In the genomic region with DNA sequence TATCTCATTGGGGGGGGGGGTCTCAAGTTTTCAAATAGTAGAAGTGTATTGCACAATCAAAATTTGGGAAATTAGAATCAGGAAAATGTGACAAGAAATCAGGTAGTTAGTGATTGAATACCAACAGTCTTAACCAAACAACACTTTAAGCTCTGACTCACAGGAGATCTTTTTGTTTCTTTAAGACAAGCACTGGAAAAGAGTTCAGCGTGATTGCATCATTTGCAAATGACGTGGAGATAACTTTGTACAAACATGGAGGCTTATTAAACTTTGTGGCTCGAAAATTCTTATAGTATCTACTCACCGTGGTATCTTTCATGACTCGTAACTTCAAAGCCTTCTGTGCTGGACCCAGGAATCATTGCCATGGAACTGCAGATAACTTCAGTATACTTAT, we compare ENCODE assay signal across 31 mouse cellular contexts. TPM values are rescaled to one million over a fixed set of nuclear protein-coding genes. Genes with fewer than 3 reads are reported as not detected.
DNase-seq lines count a peak whose midpoint lies in the region; TF ChIP-seq lines count a peak whose summit lies in the region.
"Had no signal": no experiment of that assay in that cellular context is flagged by ENCODE, and none has a peak within 500 bp of the region (broad histone marks: within the 10 kb centered on the region; RNA-seq: fewer than 3 reads in every experiment).

No protein-coding gene starts in this region.

- no peak overlapping the region for H3K4me3 ChIP-seq in lung, adult 2 months (replicated peaks; ENCODE audit: extremely low read depth, low read depth, low read length)
- no peak overlapping the region for H3K4me3 ChIP-seq in embryonic fibroblast, embryonic 13.5 days (ENCODE audit: insufficient read depth, low read length)
- H3K4me3 ChIP-seq: embryonic facial prominence, embryonic 10.5 days; embryonic facial prominence, embryonic 13.5 days; forebrain, embryonic 10.5 days; forebrain, embryonic 13.5 days; gastrocnemius, adult 2 months; heart, embryonic 12.5 days; heart, embryonic 15.5 days; hindbrain, embryonic 10.5 days; hindbrain, embryonic 13.5 days; intestine, embryonic 15.5 days had no signal

- no peak for TF ChIP-seq POLR2A in lung, adult 2 months (IDR thresholded peaks at IDR 0.05; ENCODE audit: borderline replicate concordance, extremely low read depth, low read depth, low read length)
- no peak for TF ChIP-seq POLR2A in embryonic fibroblast, embryonic 13.5 days (IDR thresholded peaks at IDR 0.05; ENCODE audit: low read depth, low read length)

- H3K4me1 ChIP-seq in lung, adult 2 months (ENCODE audit: control insufficient read depth, insufficient read depth, low read length), result no peaks in the 10 kb centered on the region
- H3K4me1 ChIP-seq in embryonic fibroblast, embryonic 13.5 days (ENCODE audit: control insufficient read depth, insufficient read depth, low read length), result no peaks in the 10 kb centered on the region
- H3K4me1 ChIP-seq: embryonic facial prominence, embryonic 10.5 days; embryonic facial prominence, embryonic 13.5 days; forebrain, embryonic 10.5 days; forebrain, embryonic 13.5 days; heart, embryonic 12.5 days; heart, embryonic 15.5 days; hindbrain, embryonic 10.5 days; hindbrain, embryonic 13.5 days; intestine, embryonic 15.5 days had no signal

- 71% methylated on average over 5 of the region's 5 CpGs for WGBS in lung, adult 2 months

- TF ChIP-seq CTCF in lung, adult 2 months (IDR thresholded peaks at IDR 0.05; ENCODE audit: insufficient read depth, low read length), result no peak
- no peak for TF ChIP-seq CTCF in embryonic fibroblast, embryonic 13.5 days (IDR thresholded peaks at IDR 0.05; ENCODE audit: borderline replicate concordance, insufficient read depth, low read length)

- peak; percentile 47 for DNase-seq in lung, postnatal 36 days
- DNase-seq in lung, adult 2 months, result no peak
- DNase-seq in NIH3T3 (ENCODE audit: low read depth), result peak; percentile 69
- no peak for DNase-seq in kidney, postnatal 4 days
- no peak for DNase-seq in adrenal gland, adult 18-20 months (ENCODE audit: low spot score in 2 of 2)
- no peak for DNase-seq in ovary, adult 18-20 months (ENCODE audit: low spot score)
- DNase-seq: adrenal gland, adult 8-10 months; adrenal gland, postnatal 25 days; cerebellum, adult 11-12 months; cerebellum, adult 8-10 months; cerebellum, postnatal 10 days; cerebellum, postnatal 36 days; embryo, embryonic 11 days; gastrocnemius, adult 2 months; gastrocnemius, postnatal 25 days; heart, adult 18-20 months; heart, postnatal 10 days; heart, postnatal 36 days had no signal

- peak overlapping the region; percentile 57 for H3K27ac ChIP-seq in embryonic fibroblast, embryonic 13.5 days (ENCODE audit: insufficient read depth, low read length)
- H3K27ac ChIP-seq: embryonic facial prominence, embryonic 10.5 days; embryonic facial prominence, embryonic 13.5 days; forebrain, embryonic 10.5 days; forebrain, embryonic 13.5 days; gastrocnemius, adult 2 months; heart, embryonic 15.5 days; hindbrain, embryonic 10.5 days; hindbrain, embryonic 13.5 days; intestine, embryonic 15.5 days had no signal

RNA-seq across cellular contexts. Expression of a gene that starts 7.6 kb away (rescaled TPM):
- 1.5 and 2.1 TPM in 2 replicates for polyA plus RNA-seq in lung, adult 2 months (2012; rRNA removed)
- 8.2 TPM in 2 replicates for polyA plus RNA-seq in embryonic fibroblast, embryonic 13.5 days (2011; ENCODE audit: insufficient read length, low read depth, missing spikeins)
- 1 to 10 TPM; 1.6 to 2.1 TPM for total RNA-seq in adrenal gland, adult 18-20 months (2021)
- polyA plus RNA-seq: G1E had no signal

RNA-seq across cellular contexts. Expression of a gene that starts 41.1 kb away (rescaled TPM):
- polyA plus RNA-seq in lung, adult 2 months (2012; rRNA removed), result 29.5 and 52.0 TPM in 2 replicates
- 238 and 265 TPM in 2 replicates for polyA plus RNA-seq in embryonic fibroblast, embryonic 13.5 days (2011; ENCODE audit: insufficient read length, low read depth, missing spikeins)
- total RNA-seq in adrenal gland, adult 18-20 months (2021), result 100 to 1,000 TPM; 162 to 186 TPM

RNA-seq across cellular contexts. Expression of a gene that starts 41.4 kb away (rescaled TPM):
- not detected in 2 replicates for polyA plus RNA-seq in lung, adult 2 months (2012; rRNA removed)
- polyA plus RNA-seq in embryonic fibroblast, embryonic 13.5 days (2011; ENCODE audit: insufficient read length, low read depth, missing spikeins), result 0.65 and 4.8 TPM in 2 replicates
- not detected for total RNA-seq in adrenal gland, adult 18-20 months (2021)
- total RNA-seq: adrenal gland, adult 8-10 months; adrenal gland, postnatal 25 days; CH12.LX; G1E; gastrocnemius, adult 2 months; gastrocnemius, postnatal 25 days; heart, adult 18-20 months; heart, postnatal 10 days; heart, postnatal 36 days had no signal
- polyA plus RNA-seq: cortical plate, adult 2 months; G1E had no signal

RNA-seq across cellular contexts. Expression of a gene that starts 45.9 kb away (rescaled TPM):
- 3.6 and 8.2 TPM in 2 replicates for polyA plus RNA-seq in lung, adult 2 months (2012; rRNA removed)
- 70.4 and 78.4 TPM in 2 replicates for polyA plus RNA-seq in embryonic fibroblast, embryonic 13.5 days (2011; ENCODE audit: insufficient read length, low read depth, missing spikeins)
- total RNA-seq in adrenal gland, adult 18-20 months (2021), result 10 to 100 TPM; 30.7 to 42.8 TPM

Comparison
In these comparisons a context has a peak if more than half of its experiments do, and no peak if none do; other contexts are left out.
1. DNase-seq: peak in lung, postnatal 36 days (single experiment) and NIH3T3 (single experiment); none in lung, adult 2 months (single experiment), kidney, postnatal 4 days (0 of 2), adrenal gland, adult 18-20 months (0 of 2) and ovary, adult 18-20 months (single experiment).